In genomic region chr13:96961366-96962157, GRCm38 (mm10) we compare ENCODE assay signal across 21 mouse cellular contexts. TPM values are rescaled to one million over a fixed set of nuclear protein-coding genes. Genes with fewer than 3 reads are reported as not detected.
DNase-seq lines count a peak whose midpoint lies in the region; ATAC-seq and TF ChIP-seq lines count a peak whose summit lies in the region.
"Had no signal": no experiment of that assay in that cellular context is flagged by ENCODE, and none has a peak within 500 bp of the region (broad histone marks: within the 10 kb centered on the region; RNA-seq: fewer than 3 reads in every experiment).

No protein-coding gene starts in this region.

- peak; percentile 24 to 45 for DNase-seq in layer of hippocampus, adult 18-20 months (ENCODE audit: low spot score in 2 of 2)
- DNase-seq in layer of hippocampus, adult 9-10 months (ENCODE audit: low spot score): no peak
- no peak for DNase-seq in ES-E14 (ENCODE audit: low read depth, low spot score)
- peak; percentile 27 for DNase-seq in brain, embryonic 14.5 days (ENCODE audit: low read depth)
- DNase-seq in right cerebral cortex, postnatal 10 days (ENCODE audit: low spot score in 2 of 2): peak; percentile 55 to 81
- DNase-seq in cerebellum, adult 11-12 months: no peak
- DNase-seq: adrenal gland, postnatal 25 days; cerebellum, adult 9-10 months; gastrocnemius, postnatal 14 days; heart, adult 2 months; heart, postnatal 4 days; thymus, postnatal 36 days had no signal

- no peaks in the 10 kb centered on the region for H3K4me1 ChIP-seq in ES-E14 (ENCODE audit: control insufficient read depth in 2 of 2, insufficient read depth in 2 of 2, low read length in 2 of 2, poor library complexity in 1 of 2)
- H3K4me1 ChIP-seq: forebrain, embryonic 13.5 days; heart, embryonic 15.5 days; kidney, embryonic 15.5 days; neural tube, embryonic 12.5 days had no signal

- H3K36me3 ChIP-seq in ES-E14 (ENCODE audit: control insufficient read depth, insufficient read depth, low read length, poor library complexity, severe bottlenecking): no peaks in the 10 kb centered on the region
- H3K36me3 ChIP-seq: heart, embryonic 15.5 days; kidney, embryonic 15.5 days; neural tube, embryonic 12.5 days had no signal

- H3K27ac ChIP-seq in ES-E14 (ENCODE audit: insufficient read depth, low read depth, low read length, poor library complexity, severe bottlenecking): no peak overlapping the region
- H3K27ac ChIP-seq: forebrain, embryonic 13.5 days; heart, adult 2 months; heart, embryonic 15.5 days; hindbrain, postnatal 0 days; kidney, embryonic 15.5 days; liver, embryonic 14.5 days; neural tube, embryonic 12.5 days had no signal

- H3K9me3 ChIP-seq in ES-E14 (ENCODE audit: control insufficient read depth, insufficient read depth, low read depth, low read length): no peaks in the 10 kb centered on the region
- H3K9me3 ChIP-seq: forebrain, embryonic 13.5 days; heart, embryonic 15.5 days; kidney, embryonic 15.5 days; neural tube, embryonic 12.5 days had no signal

- no peak for TF ChIP-seq CTCF in brain, embryonic 14.5 days (IDR thresholded peaks at IDR 0.05; ENCODE audit: borderline replicate concordance, extremely low read depth, insufficient read depth, insufficient read length)

- no peak overlapping the region for H3K9ac ChIP-seq in ES-E14 (ENCODE audit: insufficient read depth, low read depth, low read length, poor library complexity, severe bottlenecking)
- H3K9ac ChIP-seq: forebrain, embryonic 13.5 days; heart, embryonic 15.5 days; kidney, embryonic 15.5 days; liver, embryonic 14.5 days; neural tube, embryonic 12.5 days had no signal

- no peak for ATAC-seq in activated CD4-positive, CD25-positive, alpha-beta regulatory T cell, adult 4 months
- ATAC-seq: forebrain, embryonic 13.5 days; hindbrain, postnatal 0 days; intestine, postnatal 0 days had no signal

- in situ Hi-C loops in ES-E14 (cut with MboI; ENCODE audit: low sequenced_read_pairs in 2 of 2, unreplicated experiment in 2 of 2): no loop called here

- no peak overlapping the region for H3K4me3 ChIP-seq in ES-E14 (ENCODE audit: insufficient read depth in 1 of 2, low read depth in 1 of 2, low read length in 2 of 2, poor library complexity in 1 of 2, severe bottlenecking in 1 of 2)
- H3K4me3 ChIP-seq: erythroblast, embryonic 14.5 days; forebrain, embryonic 13.5 days; heart, adult 2 months; heart, embryonic 15.5 days; kidney, embryonic 15.5 days; neural tube, embryonic 12.5 days had no signal

- no peak for TF ChIP-seq POLR2A in brain, embryonic 14.5 days (IDR thresholded peaks at IDR 0.05; ENCODE audit: borderline replicate concordance, extremely low read depth, insufficient read depth, insufficient read length, poor library complexity, severe bottlenecking)

TF ChIP-seq in ES-E14, 5 proteins besides CTCF, POLR2A, EP300 and RAD21:
- no peak for TF ChIP-seq ZC3H11A (IDR thresholded peaks at IDR 0.05; ENCODE audit: borderline replicate concordance, low read depth, low read length)
- TF ChIP-seq MAFK (IDR thresholded peaks at IDR 0.05; ENCODE audit: insufficient read depth, low read depth, low read length): peak; percentile 85
- TF ChIP-seq ZNF384 (IDR thresholded peaks at IDR 0.05; ENCODE audit: low read depth, low read length): no peak
- no peak for TF ChIP-seq CHD2 (IDR thresholded peaks at IDR 0.05; ENCODE audit: low read depth, low read length)
- no peak for TF ChIP-seq HCFC1 (IDR thresholded peaks at IDR 0.05; ENCODE audit: borderline replicate concordance, insufficient read depth, low read length)

RNA-seq across cellular contexts. Expression of gene Gcnt4, which starts 37.1 kb away (rescaled TPM):
- 1 to 10 TPM; 2.4 to 2.9 TPM for total RNA-seq in layer of hippocampus, adult 18-20 months (2021)
- 0.54 and 0.79 TPM in 2 replicates for total RNA-seq in ES-E14 (2012; rRNA removed)
- 0.11 and 0.15 TPM in 2 replicates for polyA plus RNA-seq in brain, embryonic 14.5 days (2012; rRNA removed)
- polyA plus RNA-seq in activated CD4-positive, CD25-positive, alpha-beta regulatory T cell, adult 4 months (2017; shearing (Covaris generic)): not detected
- polyA plus RNA-seq: erythroblast, embryonic 14.5 days had no signal

Comparison
In these comparisons a context has a peak if more than half of its experiments do, and no peak if none do; other contexts are left out.
1. DNase-seq: peak in layer of hippocampus, adult 18-20 months (2 of 2), brain, embryonic 14.5 days (single experiment) and right cerebral cortex, postnatal 10 days (2 of 2); none in layer of hippocampus, adult 9-10 months (single experiment), ES-E14 (single experiment) and cerebellum, adult 11-12 months (single experiment).